Mouse (Mus musculus) G1E (cell line): ENCODE data around the gene BC035947.

Experiments
- CTCF ChIP-seq: IDR thresholded peaks from 2 replicates; pipeline ENCODE4 v1.5.1; 2012; ENCODE audit warnings: low read depth, low read length, inconsistent platforms, mixed read lengths
- GATA2 ChIP-seq: IDR thresholded peaks from 2 replicates; pipeline ENCODE4 v1.6.1; 2012; ENCODE audit warnings: low read depth, low read length, inconsistent platforms, borderline replicate concordance
- POLR2AphosphoS5 ChIP-seq: IDR thresholded peaks from 2 replicates; pipeline ENCODE4 v1.6.1; 2012; ENCODE audit warnings: low read depth, low read length, inconsistent platforms; ENCODE audit not compliant: insufficient replicate concordance
- TAL1 ChIP-seq: conservative IDR thresholded peaks from 2 replicates; pipeline ENCODE4 v1.6.1; 2012; ENCODE audit warnings: low read depth, low read length, inconsistent platforms, mixed read lengths

DNA sequence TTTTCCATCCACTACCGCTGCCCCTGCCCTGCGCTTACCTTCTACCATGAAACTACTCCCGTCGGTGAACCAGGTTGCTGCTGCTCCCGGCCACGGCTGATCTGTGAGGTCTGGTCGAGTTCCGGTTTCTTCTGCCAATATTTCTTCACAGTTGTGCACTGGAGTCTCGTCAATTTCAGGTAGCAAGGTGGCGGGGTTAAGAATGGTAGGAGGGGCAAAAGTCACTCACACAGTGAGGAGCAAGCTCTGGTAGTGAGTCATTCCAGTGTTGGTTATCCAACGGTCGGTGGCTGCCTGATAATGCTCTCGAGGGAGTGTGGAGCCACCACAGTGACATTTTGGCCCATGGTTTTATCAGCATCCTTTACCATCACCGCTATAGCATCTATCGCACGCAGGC is 10.9 kb downstream of the BC035947 start:
- no peak for TF ChIP-seq TAL1
- no peak for TF ChIP-seq CTCF
- no peak for TF ChIP-seq POLR2AphosphoS5
- no peak for TF ChIP-seq GATA2
